Mouse (Mus musculus) stomach, embryonic 15.5 days (tissue): ENCODE measurements around the gene Hk1. TPM values are rescaled to one million over a fixed set of nuclear protein-coding genes. Genes with fewer than 3 reads are reported as not detected.
A peak's percentile ranks its signal among the peaks of the same experiment; 100 is the strongest.

Source experiments
- ATAC-seq: fragments of 200-750 bp; cut with Nextera tagmentation; 2 replicates; pipeline ENCODE4 v1.8.0; 2017; ENCODE audit warnings: low read depth, moderate number of reproducible peaks, moderate TSS enrichment; ENCODE audit not compliant: insufficient read depth, low FRiP score
- H3K27ac ChIP-seq: fragments of 300-500 bp; sonication (generic); 2 replicates; pipeline ENCODE4 v1.5.1; 2015; ENCODE audit warnings: mild to moderate bottlenecking, inconsistent platforms
- H3K27me3 ChIP-seq: fragments of 300-500 bp; sonication (generic); replicated peaks from 2 replicates; pipeline ENCODE4 v1.6.1; 2015; ENCODE audit warnings: inconsistent platforms
- H3K36me3 ChIP-seq: fragments of 300-500 bp; sonication (generic); 2 replicates; pipeline ENCODE4 v1.6.1; 2015; ENCODE audit warnings: inconsistent platforms
- H3K4me1 ChIP-seq: fragments of 300-500 bp; sonication (generic); 2 replicates; pipeline ENCODE4 v1.6.1; 2015; ENCODE audit warnings: inconsistent platforms
- H3K4me2 ChIP-seq: fragments of 300-500 bp; sonication (generic); 2 replicates; pipeline ENCODE4 v1.6.1; 2015; ENCODE audit warnings: mild to moderate bottlenecking, inconsistent platforms
- H3K4me3 ChIP-seq: fragments of 300-500 bp; sonication (generic); replicated peaks from 2 replicates; pipeline ENCODE4 v1.5.1; 2015; ENCODE audit warnings: inconsistent platforms
- H3K9ac ChIP-seq: fragments of 300-500 bp; sonication (generic); 2 replicates; pipeline ENCODE4 v1.6.1; 2015; ENCODE audit warnings: inconsistent platforms
- H3K9me3 ChIP-seq: fragments of 300-500 bp; sonication (generic); 2 replicates; pipeline ENCODE4 v1.6.1; 2016; ENCODE audit warnings: inconsistent platforms
- WGBS: fragments of 180-500 bp; shearing (Covaris S2); methylation state at CpG from one replicate; pipeline ENCODE4 v1.1.7; 2015; 5-methylcytosine and 5-hydroxymethylcytosine counted together
- polyA plus RNA-seq: library from polyadenylated mRNA; unstranded; fragments of >200 nt; fragmentation: Nextera tagmentation; extraction: Ambion mirVana; gene quantifications from 2 replicates; pipeline ENCODE4 v1.2.1, GENCODE M21; 2015

Hk1 gene
- polyA plus RNA-seq, 1 experiment from 2014 or later, result 45.8 TPM

DNA sequence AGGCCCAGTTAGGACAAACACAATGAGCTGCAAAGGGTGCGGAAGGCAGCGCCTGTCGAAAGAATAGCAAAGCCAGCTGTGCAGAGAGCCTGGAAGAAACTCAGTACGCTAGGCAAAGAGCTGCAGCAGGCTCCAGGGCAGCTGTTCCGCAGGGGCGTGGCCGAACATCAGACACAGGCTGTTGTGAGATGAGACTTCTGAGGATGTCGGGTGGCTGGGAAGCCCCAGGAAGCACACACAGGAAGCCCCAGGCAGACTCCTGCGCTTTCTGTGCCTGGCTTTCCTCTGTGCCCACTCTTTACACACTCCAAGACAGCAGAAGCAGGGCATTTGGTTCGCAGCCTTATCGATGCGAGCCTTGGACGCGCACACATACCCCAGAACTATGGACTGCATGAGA is 25.2 kb upstream of the Hk1 start:
- no peak overlapping the region for H3K27ac ChIP-seq

GRCm38 (mm10) chr10:62401641-62402111 is 22.0 kb upstream of the Hk1 start:
- Histone ChIP-seq H3K4me2 (no peak overlapping the region), H3K36me3 (no peaks in the 10 kb centered on the region), H3K27ac (no peak overlapping the region), H3K4me3 (no peak overlapping the region), H3K27me3 (no peaks in the 10 kb centered on the region), H3K4me1 (0 out of 2 replicates have a peak, but pooled peaks cover 4% of the 10 kb centered on the region), H3K9ac (no peak overlapping the region), H3K9me3 (no peaks in the 10 kb centered on the region)
- 78% methylated on average over 19 of the region's 19 CpGs for WGBS
- ATAC-seq, result no peak

More for the DNA sequence above, 25.2 kb upstream of the Hk1 start:
- peak overlapping the region; percentile 39; the same call in 1 of the 2 replicates for H3K4me2 ChIP-seq
- no peaks in the 10 kb centered on the region for H3K9me3 ChIP-seq
- H3K36me3 ChIP-seq, result no peaks in the 10 kb centered on the region
- no peak overlapping the region for H3K9ac ChIP-seq
- 41% methylated on average over 14 of the region's 14 CpGs for WGBS
- no peaks in the 10 kb centered on the region for H3K27me3 ChIP-seq
- H3K4me1 ChIP-seq, result 0 out of 2 replicates have a peak, but pooled peaks cover 4% of the 10 kb centered on the region
- peak overlapping the region; percentile 7; the same call in 1 of the 2 replicates for H3K4me3 ChIP-seq
- no peak for ATAC-seq

GRCm38 (mm10) chr10:62383011-62383410 is 3.3 kb upstream of the Hk1 start:
- Histone ChIP-seq H3K4me3 (no peak overlapping the region), H3K27ac (no peak overlapping the region), H3K36me3 (no peaks in the 10 kb centered on the region), H3K9me3 (no peaks in the 10 kb centered on the region), H3K4me1 (no peaks in the 10 kb centered on the region), H3K27me3 (no peaks in the 10 kb centered on the region), H3K4me2 (no peak overlapping the region), H3K9ac (no peak overlapping the region)
- WGBS, result 71% methylated on average over 3 of the region's 3 CpGs
- ATAC-seq, result no peak

GRCm38 (mm10) chr10:62380936-62381335 is 1.2 kb upstream of the Hk1 start:
- Histone ChIP-seq H3K9me3 (no peaks in the 10 kb centered on the region), H3K4me2 (no peak overlapping the region), H3K36me3 (no peaks in the 10 kb centered on the region), H3K4me3 (no peak overlapping the region), H3K9ac (no peak overlapping the region), H3K4me1 (no peaks in the 10 kb centered on the region), H3K27me3 (no peaks in the 10 kb centered on the region), H3K27ac (no peak overlapping the region)
- ATAC-seq, result no peak

DNA sequence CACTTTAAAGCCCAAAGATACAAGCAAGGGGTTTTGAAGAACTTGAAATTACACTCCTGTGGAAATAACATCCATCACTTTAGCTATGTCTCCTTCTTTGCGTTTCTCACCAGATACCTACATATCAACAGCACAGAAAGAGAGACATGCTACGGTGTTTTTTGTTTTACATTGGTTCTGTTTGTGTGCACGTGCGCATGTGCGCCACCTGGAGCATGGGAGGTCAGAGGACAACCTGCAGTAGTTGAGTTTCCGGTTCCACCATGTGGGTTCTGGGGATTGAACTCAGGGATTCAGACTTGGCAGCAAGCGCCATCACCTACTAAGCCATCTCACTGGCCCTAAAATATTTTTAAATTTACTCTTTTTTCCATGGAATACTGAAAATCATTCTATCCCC is 20.9 kb downstream of the Hk1 start:
- 85% methylated on average over 7 of the region's 7 CpGs for WGBS
- H3K27me3 ChIP-seq, result no peaks in the 10 kb centered on the region
- H3K27ac ChIP-seq, result no peak overlapping the region
- H3K36me3 ChIP-seq, result no peaks in the 10 kb centered on the region
- H3K4me3 ChIP-seq, result no peak overlapping the region
- no peak overlapping the region for H3K9ac ChIP-seq
- ATAC-seq, result no peak
- H3K4me2 ChIP-seq, result no peak overlapping the region
- no peaks in the 10 kb centered on the region for H3K9me3 ChIP-seq
- H3K4me1 ChIP-seq, result no peaks in the 10 kb centered on the region

DNA sequence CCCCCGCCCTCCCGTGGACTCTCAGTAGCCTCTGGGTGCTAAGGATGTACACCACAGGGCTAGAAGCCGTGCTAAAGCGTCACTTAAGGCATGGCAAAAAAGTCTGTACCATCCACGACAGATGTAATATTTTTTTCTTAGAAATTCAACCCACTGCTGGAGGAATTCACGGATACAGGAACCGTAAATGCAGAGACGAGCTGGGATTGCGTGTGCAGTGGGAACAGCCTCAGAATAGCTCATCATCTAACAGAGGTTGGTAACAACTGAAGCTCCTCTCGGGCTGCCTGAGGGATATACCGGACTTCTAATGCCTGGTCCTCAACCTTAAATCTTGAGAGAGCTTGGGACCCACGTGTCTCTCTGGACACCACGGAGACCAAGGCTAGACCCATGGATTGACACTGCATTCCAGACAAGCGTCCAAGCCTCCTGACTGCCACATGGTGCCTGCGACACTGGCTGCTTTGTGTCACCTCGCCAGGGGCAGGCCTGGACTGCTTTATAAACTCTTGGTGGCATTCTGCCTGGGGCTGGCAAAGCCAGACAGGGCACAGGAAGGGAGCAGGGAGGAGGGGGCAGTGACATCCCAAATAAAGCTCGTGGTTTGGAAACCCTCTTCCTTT is 23.5 kb downstream of the Hk1 start:
- Histone ChIP-seq H3K9ac (no peak overlapping the region), H3K4me1 (no peaks in the 10 kb centered on the region), H3K4me2 (no peak overlapping the region), H3K27me3 (no peaks in the 10 kb centered on the region), H3K4me3 (no peak overlapping the region), H3K36me3 (no peaks in the 10 kb centered on the region), H3K9me3 (no peaks in the 10 kb centered on the region), H3K27ac (no peak overlapping the region)
- 75% methylated on average over 17 of the region's 17 CpGs for WGBS
- ATAC-seq, result no peak

DNA sequence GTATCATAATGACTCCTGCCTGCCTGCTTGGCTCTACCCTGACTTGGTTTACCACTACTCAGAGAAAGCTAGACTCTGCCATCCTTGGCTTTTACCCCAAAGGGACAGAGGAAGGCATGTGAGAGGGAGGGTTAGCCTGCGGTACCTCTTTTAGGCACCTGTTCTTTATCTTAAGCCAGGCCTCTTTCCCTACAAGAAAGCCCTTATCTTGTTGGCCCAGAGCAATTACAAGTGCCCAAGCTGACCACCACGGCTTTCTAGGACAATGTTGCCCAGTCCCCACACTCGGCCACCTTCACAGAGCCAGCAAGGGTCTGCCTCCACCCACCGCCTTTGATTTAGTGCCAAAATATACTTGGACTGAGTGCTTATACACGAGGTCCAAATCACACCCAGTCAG is 34.6 kb downstream of the Hk1 start:
- Histone ChIP-seq H3K9me3 (no peaks in the 10 kb centered on the region), H3K4me2 (no peak overlapping the region), H3K4me3 (no peak overlapping the region), H3K9ac (no peak overlapping the region), H3K36me3 (no peaks in the 10 kb centered on the region), H3K27ac (no peak overlapping the region), H3K27me3 (no peaks in the 10 kb centered on the region), H3K4me1 (peaks cover 4% of the 10 kb centered on the region; the same call in 1 of the 2 replicates)
- no peak for ATAC-seq
- WGBS, result 62% methylated on average over 5 of the region's 5 CpGs

- Histone ChIP-seq H3K9me3 (no peaks in the 10 kb centered on the region), H3K4me1 (peaks cover 7% of the 10 kb centered on the region), H3K36me3 (no peaks in the 10 kb centered on the region), H3K27ac (no peak overlapping the region), H3K27me3 (no peaks in the 10 kb centered on the region), H3K4me2 (no peak overlapping the region), H3K9ac (no peak overlapping the region), H3K4me3 (no peak overlapping the region)
- 65% methylated on average over 9 of the region's 9 CpGs for WGBS
- no peak for ATAC-seq
These were observed 35.5 kb downstream of the Hk1 start for GRCm38 (mm10) chr10:62344004-62344752.

- Histone ChIP-seq H3K9me3 (no peaks in the 10 kb centered on the region), H3K4me3 (no peak overlapping the region), H3K36me3 (no peaks in the 10 kb centered on the region), H3K27ac (no peak overlapping the region), H3K4me1 (peaks cover 18% of the 10 kb centered on the region), H3K27me3 (no peaks in the 10 kb centered on the region), H3K4me2 (no peak overlapping the region), H3K9ac (no peak overlapping the region)
- WGBS, result 93% methylated on average over 6 of the region's 6 CpGs
- ATAC-seq, result no peak; the same call in 1 of the 2 replicates
These were observed 37.2 kb downstream of the Hk1 start for GRCm38 (mm10) chr10:62342512-62342911.

- no peak for ATAC-seq
- Histone ChIP-seq H3K36me3 (no peaks in the 10 kb centered on the region), H3K4me2 (no peak overlapping the region), H3K27ac (no peak overlapping the region), H3K27me3 (no peaks in the 10 kb centered on the region), H3K9ac (no peak overlapping the region), H3K4me1 (peaks cover 21% of the 10 kb centered on the region), H3K4me3 (no peak overlapping the region), H3K9me3 (no peaks in the 10 kb centered on the region)
- 79% methylated on average over 4 of the region's 4 CpGs for WGBS
These were observed 37.8 kb downstream of the Hk1 start for GRCm38 (mm10) chr10:62341956-62342355.

DNA sequence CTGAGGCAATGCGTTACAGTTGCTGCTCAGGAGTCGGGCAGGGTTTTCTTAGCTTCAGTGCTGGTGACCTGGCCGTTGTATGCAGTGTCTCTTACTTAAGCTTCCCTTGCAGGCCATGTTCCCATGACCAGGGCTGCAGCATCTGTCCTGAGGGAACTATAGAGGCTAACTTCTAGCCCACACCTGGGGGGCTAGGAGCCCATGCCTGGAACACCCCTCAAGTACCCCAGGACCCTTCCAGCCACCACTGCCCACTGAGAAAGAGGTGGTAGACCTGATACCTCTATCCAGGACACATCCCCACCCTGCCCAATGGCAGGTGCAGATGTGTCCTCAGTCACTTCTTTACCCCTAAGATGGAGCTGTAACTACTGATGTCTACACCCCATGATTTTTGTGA is 38.7 kb downstream of the Hk1 start:
- peak overlapping the region; percentile 73 for H3K4me3 ChIP-seq
- 14% methylated on average over 3 of the region's 3 CpGs for WGBS
- H3K4me1 ChIP-seq, result peaks cover 24% of the 10 kb centered on the region
- H3K4me2 ChIP-seq, result peak overlapping the region; percentile 87
- H3K27ac ChIP-seq, result peak overlapping the region; percentile 92; the same call in 1 of the 2 replicates
- H3K9ac ChIP-seq, result peak overlapping the region; percentile 44; the same call in 1 of the 2 replicates
- H3K9me3 ChIP-seq, result no peaks in the 10 kb centered on the region
- no peaks in the 10 kb centered on the region for H3K27me3 ChIP-seq
- H3K36me3 ChIP-seq, result no peaks in the 10 kb centered on the region
- ATAC-seq, result no peak

- under 1% methylated on average over 38 of the region's 38 CpGs for WGBS
- Histone ChIP-seq H3K4me2 (peak overlapping the region; percentile 87), H3K27ac (peak overlapping the region; percentile 92), H3K36me3 (no peaks in the 10 kb centered on the region), H3K27me3 (no peaks in the 10 kb centered on the region), H3K4me3 (peak overlapping the region; percentile 73), H3K9ac (peak overlapping the region; percentile 44; the same call in 1 of the 2 replicates), H3K4me1 (peaks cover 28% of the 10 kb centered on the region), H3K9me3 (no peaks in the 10 kb centered on the region)
- ATAC-seq, result peak; percentile 95
These were observed 39.5 kb downstream of the Hk1 start for GRCm38 (mm10) chr10:62340095-62340731.
